Mouse (Mus musculus) liver, embryonic 12.5 days (tissue): ENCODE results near the gene Arhgef2. TPM values are rescaled to one million over a fixed set of nuclear protein-coding genes. Genes with fewer than 3 reads are reported as not detected.

Source experiments
- ATAC-seq: fragments of 200-750 bp; cut with Nextera tagmentation; 2 replicates; pipeline ENCODE4 v1.8.0; 2017; ENCODE audit warnings: moderate number of reproducible peaks, mild to moderate bottlenecking, moderate library complexity
- H3K27ac ChIP-seq: fragments of 300-500 bp; sonication (generic); 2 replicates; pipeline ENCODE4 v1.5.1; 2016; ENCODE audit warnings: mild to moderate bottlenecking
- H3K27me3 ChIP-seq: fragments of 300-500 bp; sonication (generic); replicated peaks from 2 replicates; pipeline ENCODE4 v1.6.1; 2016; ENCODE audit warnings: mild to moderate bottlenecking, moderate library complexity
- H3K36me3 ChIP-seq: fragments of 300-500 bp; sonication (generic); 2 replicates; pipeline ENCODE4 v1.6.1; 2016; ENCODE audit warnings: mild to moderate bottlenecking, moderate library complexity
- H3K4me1 ChIP-seq: fragments of 300-500 bp; sonication (generic); 2 replicates; pipeline ENCODE4 v1.6.1; 2016
- H3K4me2 ChIP-seq: fragments of 300-500 bp; sonication (generic); 2 replicates; pipeline ENCODE4 v1.6.1; 2016; ENCODE audit warnings: mild to moderate bottlenecking, moderate library complexity
- H3K4me3 ChIP-seq: fragments of 300-500 bp; sonication (generic); 2 replicates; pipeline ENCODE4 v1.5.1; 2016; ENCODE audit warnings: mild to moderate bottlenecking, moderate library complexity
- H3K9ac ChIP-seq: fragments of 300-500 bp; sonication (generic); 2 replicates; pipeline ENCODE4 v1.6.1; 2016; ENCODE audit warnings: mild to moderate bottlenecking, moderate library complexity
- H3K9me3 ChIP-seq: fragments of 300-500 bp; sonication (generic); replicated peaks from 2 replicates; pipeline ENCODE4 v1.6.1; 2016; ENCODE audit warnings: mild to moderate bottlenecking, moderate library complexity
- WGBS: fragments of 180-500 bp; shearing (Covaris S2); methylation state at CpG from one replicate; pipeline ENCODE4 v1.1.7; 2016; ENCODE audit not compliant: insufficient replicate concordance; 5-methylcytosine and 5-hydroxymethylcytosine counted together
- polyA plus RNA-seq: library from polyadenylated mRNA; unstranded; fragments of >200 nt; fragmentation: Nextera tagmentation; extraction: Ambion mirVana; gene quantifications from 2 replicates; pipeline ENCODE4 v1.2.1, GENCODE M21; 2016

The Arhgef2 gene
- polyA plus RNA-seq, 1 experiment from 2014 or later = 33.0 TPM

DNA sequence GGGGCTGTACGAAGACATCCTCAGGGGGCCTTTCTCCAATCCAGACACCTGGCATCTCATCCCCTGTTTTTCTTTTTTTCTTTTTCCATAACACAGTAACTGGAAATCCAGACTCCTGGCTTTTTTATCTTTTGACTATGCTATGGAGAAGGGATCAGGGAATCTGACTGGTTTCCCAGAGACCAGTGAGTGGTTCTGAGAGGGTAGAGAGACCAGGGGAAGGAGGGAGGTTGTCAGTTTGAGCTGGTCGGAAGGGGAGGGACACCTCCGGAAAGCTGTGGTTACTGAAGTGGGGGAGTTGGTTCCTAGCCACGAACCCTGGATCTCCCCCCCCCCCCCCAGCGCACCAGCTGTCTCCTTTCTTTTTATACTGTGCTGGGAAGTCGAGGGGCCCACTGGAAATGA lies 17.2 kb downstream of the Arhgef2 start:
- H3K4me3 ChIP-seq = peak overlapping the region; percentile 75
- peaks cover 10% of the 10 kb centered on the region; the same call in 1 of the 2 replicates for H3K36me3 ChIP-seq
- H3K4me2 ChIP-seq = peak overlapping the region; percentile 97
- peak; percentile 42; the same call in 1 of the 2 replicates for ATAC-seq
- no peaks in the 10 kb centered on the region for H3K9me3 ChIP-seq
- 0% methylated on average over 6 of the region's 6 CpGs for WGBS
- peaks cover 98% of the 10 kb centered on the region for H3K4me1 ChIP-seq
- peak overlapping the region; percentile 88 for H3K27ac ChIP-seq
- H3K27me3 ChIP-seq = no peaks in the 10 kb centered on the region
- peak overlapping the region; percentile 86 for H3K9ac ChIP-seq

DNA sequence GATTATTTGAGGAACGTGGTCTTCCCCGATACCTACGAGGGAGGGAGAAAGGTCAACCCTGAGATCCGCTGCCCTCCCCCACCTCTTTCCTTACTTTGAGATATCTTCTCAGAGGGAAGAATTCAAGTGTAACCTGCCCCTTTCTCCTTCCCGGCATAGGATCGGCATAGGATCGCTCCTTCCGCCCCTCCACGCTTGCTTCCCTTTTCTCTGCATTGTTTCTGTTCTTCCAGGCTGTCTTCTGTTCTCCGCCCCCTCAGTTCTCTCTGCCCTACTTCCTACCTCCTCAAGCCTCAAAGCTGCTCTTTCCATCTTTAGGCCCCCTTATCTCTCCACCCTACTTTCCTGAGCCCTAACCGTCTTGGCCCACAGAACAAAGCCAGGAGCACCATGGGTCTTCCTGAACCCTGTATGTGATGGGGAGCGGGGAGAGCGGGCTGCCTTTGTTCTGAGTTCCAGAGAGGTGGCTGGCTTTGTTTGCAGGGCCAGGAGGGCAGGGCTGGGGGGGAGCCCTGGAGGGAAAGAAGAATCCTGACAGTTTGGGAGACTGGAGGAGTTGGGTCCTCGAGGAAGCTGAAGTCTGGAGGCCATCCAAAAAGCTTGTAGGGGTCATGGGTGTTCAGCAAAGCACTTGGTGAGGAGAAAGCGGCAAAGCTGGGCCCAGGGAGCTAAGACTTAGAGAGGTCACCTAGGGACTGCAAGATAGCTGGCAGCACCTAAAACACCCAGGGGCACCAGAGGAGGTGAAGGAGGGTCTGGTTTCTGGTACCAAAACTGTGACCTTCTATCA lies 17.8 kb downstream of the Arhgef2 start:
- peak overlapping the region; percentile 88 for H3K27ac ChIP-seq
- H3K4me2 ChIP-seq = peak overlapping the region; percentile 97
- H3K4me3 ChIP-seq = peak overlapping the region; percentile 75
- no peak for ATAC-seq
- 6% methylated on average over 15 of the region's 15 CpGs for WGBS
- H3K4me1 ChIP-seq = peaks cover 98% of the 10 kb centered on the region
- no peaks in the 10 kb centered on the region for H3K27me3 ChIP-seq
- peaks cover 10% of the 10 kb centered on the region; the same call in 1 of the 2 replicates for H3K36me3 ChIP-seq
- peak overlapping the region; percentile 86 for H3K9ac ChIP-seq
- no peaks in the 10 kb centered on the region for H3K9me3 ChIP-seq

GRCm38 (mm10) chr3:88624324-88624723 lies 18.6 kb downstream of the Arhgef2 start:
- H3K4me2 ChIP-seq = peak overlapping the region; percentile 97
- H3K4me3 ChIP-seq = peak overlapping the region; percentile 75
- peak overlapping the region; percentile 63 for H3K27ac ChIP-seq
- H3K27me3 ChIP-seq = no peaks in the 10 kb centered on the region
- H3K9ac ChIP-seq = peak overlapping the region; percentile 12; the same call in 1 of the 2 replicates
- peaks cover 17% of the 10 kb centered on the region; the same call in 1 of the 2 replicates for H3K36me3 ChIP-seq
- ATAC-seq = no peak
- H3K9me3 ChIP-seq = no peaks in the 10 kb centered on the region
- WGBS = 38% methylated on average over 4 of the region's 4 CpGs
- H3K4me1 ChIP-seq = peaks cover 98% of the 10 kb centered on the region

DNA sequence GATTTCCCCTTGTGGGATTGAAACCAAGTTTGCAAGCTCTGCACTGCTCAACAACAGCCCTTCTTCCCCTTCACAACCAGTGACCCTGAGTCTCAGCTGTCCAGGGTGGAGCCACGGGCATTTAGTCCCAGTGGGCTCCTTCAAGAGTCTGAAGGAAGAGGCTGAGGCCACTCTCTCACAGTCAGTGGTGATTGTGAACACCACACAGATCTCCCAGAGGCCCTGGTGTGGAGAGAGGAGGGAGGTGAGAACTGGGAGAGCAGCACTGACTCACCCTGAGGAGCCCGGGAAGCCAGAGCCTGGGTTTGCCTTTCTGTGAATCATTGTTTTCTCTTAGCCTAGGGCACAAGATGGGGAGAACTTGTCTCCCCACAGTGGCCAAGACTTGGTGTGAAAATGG lies 19.2 kb downstream of the Arhgef2 start:
- Histone ChIP-seq H3K4me2 (peak overlapping the region; percentile 97), H3K27ac (peak overlapping the region; percentile 63), H3K36me3 (peaks cover 23% of the 10 kb centered on the region), H3K9me3 (no peaks in the 10 kb centered on the region), H3K4me3 (peak overlapping the region; percentile 75), H3K9ac (peak overlapping the region; percentile 12; the same call in 1 of the 2 replicates), H3K4me1 (peaks cover 98% of the 10 kb centered on the region), H3K27me3 (no peaks in the 10 kb centered on the region)
- no peak for ATAC-seq
- 29% methylated on average over 2 of the region's 2 CpGs for WGBS

DNA sequence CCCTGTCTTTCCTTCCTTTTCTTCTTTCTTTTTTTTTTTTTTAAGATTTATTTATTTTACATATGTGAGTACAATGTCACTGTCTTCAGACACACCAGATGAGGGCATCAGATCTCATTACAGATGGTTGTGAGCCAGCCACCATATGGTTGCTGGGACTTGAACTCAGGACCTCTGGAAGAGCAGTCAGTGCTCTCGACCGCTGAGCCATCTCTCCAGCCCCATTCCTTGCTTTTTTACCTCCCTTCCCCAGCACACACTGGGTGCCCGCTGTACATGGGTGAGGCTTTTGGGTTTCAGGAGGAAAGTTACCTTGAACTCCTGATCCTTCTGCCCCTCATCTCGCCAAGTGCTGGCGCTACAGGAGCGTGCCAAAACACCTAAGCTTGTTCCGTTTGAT lies 19.8 kb downstream of the Arhgef2 start:
- WGBS = 81% methylated on average over 7 of the region's 7 CpGs
- Histone ChIP-seq H3K36me3 (peaks cover 29% of the 10 kb centered on the region), H3K27me3 (no peaks in the 10 kb centered on the region), H3K27ac (no peak overlapping the region), H3K4me2 (no peak overlapping the region), H3K4me1 (peaks cover 98% of the 10 kb centered on the region), H3K4me3 (no peak overlapping the region), H3K9me3 (no peaks in the 10 kb centered on the region), H3K9ac (no peak overlapping the region)
- ATAC-seq = no peak

DNA sequence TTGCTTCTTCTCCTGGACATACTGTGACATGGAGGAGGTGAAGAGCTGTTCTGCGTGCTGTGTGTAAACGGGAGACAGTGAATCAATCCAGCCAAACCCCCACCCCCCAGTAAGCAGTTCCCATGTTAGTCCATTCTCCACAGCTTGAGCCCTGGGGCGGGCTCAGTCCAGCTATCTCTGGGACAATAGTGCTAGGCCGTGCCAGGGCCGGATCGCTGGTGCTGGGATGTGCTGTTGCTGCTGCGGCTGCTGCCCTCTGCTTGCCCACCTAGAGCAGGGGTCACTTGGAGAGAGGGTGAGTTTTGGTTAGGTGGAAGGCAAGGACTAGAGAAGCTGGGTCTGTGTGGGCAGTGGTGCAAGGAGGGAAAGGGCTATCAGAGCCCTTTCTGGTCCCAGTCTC lies 20.6 kb downstream of the Arhgef2 start:
- ATAC-seq = no peak
- H3K36me3 ChIP-seq = peaks cover 36% of the 10 kb centered on the region
- H3K9me3 ChIP-seq = no peaks in the 10 kb centered on the region
- 67% methylated on average over 7 of the region's 7 CpGs for WGBS
- H3K4me3 ChIP-seq = no peak overlapping the region
- no peaks in the 10 kb centered on the region for H3K27me3 ChIP-seq
- peaks cover 98% of the 10 kb centered on the region for H3K4me1 ChIP-seq
- 0 out of 2 replicates have a peak overlapping the region, but pooled peaks have one; percentile 12 for H3K9ac ChIP-seq
- peak overlapping the region; percentile 8 for H3K27ac ChIP-seq
- peak overlapping the region; percentile 26 for H3K4me2 ChIP-seq

DNA sequence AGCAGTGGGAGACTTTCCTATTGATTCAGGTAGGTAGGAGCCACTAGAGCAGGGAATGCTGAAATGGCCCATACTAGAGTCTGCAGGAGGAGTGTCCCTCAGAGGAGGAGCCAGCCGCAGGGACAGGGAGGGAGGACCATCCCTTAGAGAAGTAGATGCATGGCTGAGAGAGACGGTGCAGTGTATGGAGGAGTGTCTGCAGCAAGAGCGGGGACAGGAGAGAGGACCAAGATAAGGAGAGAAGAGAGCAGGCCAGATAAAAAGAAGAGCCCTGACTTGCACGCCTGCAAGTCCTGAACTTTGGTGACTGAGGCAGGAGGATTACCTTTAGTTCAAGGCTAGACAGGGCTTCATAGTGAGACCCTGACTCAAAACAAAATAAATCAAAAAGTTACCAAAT lies 21.3 kb downstream of the Arhgef2 start:
- peaks cover 44% of the 10 kb centered on the region for H3K36me3 ChIP-seq
- peak; percentile 81 for ATAC-seq
- H3K9ac ChIP-seq = no peak overlapping the region
- peak overlapping the region; percentile 26 for H3K4me2 ChIP-seq
- no peak overlapping the region for H3K4me3 ChIP-seq
- H3K4me1 ChIP-seq = peaks cover 97% of the 10 kb centered on the region
- H3K27me3 ChIP-seq = no peaks in the 10 kb centered on the region
- H3K27ac ChIP-seq = peak overlapping the region; percentile 8
- no peaks in the 10 kb centered on the region for H3K9me3 ChIP-seq
- WGBS = 12% methylated on average over 4 of the region's 4 CpGs

- H3K4me1 ChIP-seq = peaks cover 93% of the 10 kb centered on the region
These were observed 21.8 kb downstream of the Arhgef2 start for GRCm38 (mm10) chr3:88627535-88627934.

DNA sequence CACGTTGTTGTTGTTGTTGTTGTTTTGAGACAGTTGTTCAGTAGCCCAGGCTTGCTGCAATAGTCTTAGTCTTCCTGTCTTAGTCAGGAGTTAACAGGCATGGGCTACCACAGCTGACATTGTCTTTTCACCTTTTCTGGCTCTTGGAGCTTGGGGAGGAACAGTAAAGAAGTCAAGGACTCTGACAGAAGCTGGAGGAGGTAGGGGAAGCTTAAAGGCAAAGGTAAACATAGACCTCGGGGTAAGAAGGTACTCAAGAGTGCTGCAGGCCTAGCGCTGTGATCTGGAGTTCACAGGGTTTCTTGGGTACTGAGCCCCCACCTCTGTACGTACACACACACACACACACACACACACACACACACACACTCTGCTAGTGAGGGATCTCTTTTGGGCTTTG lies 23.0 kb downstream of the Arhgef2 start:
- H3K4me2 ChIP-seq = no peak overlapping the region
- peaks cover 84% of the 10 kb centered on the region for H3K4me1 ChIP-seq
- peak overlapping the region; percentile 34; the same call in 1 of the 2 replicates for H3K27ac ChIP-seq
- 52% methylated on average over 4 of the region's 4 CpGs for WGBS
- no peaks in the 10 kb centered on the region for H3K9me3 ChIP-seq
- no peak overlapping the region for H3K9ac ChIP-seq
- H3K36me3 ChIP-seq = peaks cover 61% of the 10 kb centered on the region
- H3K4me3 ChIP-seq = no peak overlapping the region
- no peak for ATAC-seq
- H3K27me3 ChIP-seq = no peaks in the 10 kb centered on the region

More at GRCm38 (mm10) chr3:88627535-88627934, 21.8 kb downstream of the Arhgef2 start:
- Histone ChIP-seq H3K36me3 (peaks cover 49% of the 10 kb centered on the region), H3K4me3 (no peak overlapping the region), H3K27me3 (no peaks in the 10 kb centered on the region), H3K27ac (peak overlapping the region; percentile 1; the same call in 1 of the 2 replicates), H3K9me3 (no peaks in the 10 kb centered on the region), H3K9ac (no peak overlapping the region), H3K4me2 (peak overlapping the region; percentile 9; the same call in 1 of the 2 replicates)
- 60% methylated on average over 2 of the region's 2 CpGs for WGBS
- ATAC-seq = no peak

DNA sequence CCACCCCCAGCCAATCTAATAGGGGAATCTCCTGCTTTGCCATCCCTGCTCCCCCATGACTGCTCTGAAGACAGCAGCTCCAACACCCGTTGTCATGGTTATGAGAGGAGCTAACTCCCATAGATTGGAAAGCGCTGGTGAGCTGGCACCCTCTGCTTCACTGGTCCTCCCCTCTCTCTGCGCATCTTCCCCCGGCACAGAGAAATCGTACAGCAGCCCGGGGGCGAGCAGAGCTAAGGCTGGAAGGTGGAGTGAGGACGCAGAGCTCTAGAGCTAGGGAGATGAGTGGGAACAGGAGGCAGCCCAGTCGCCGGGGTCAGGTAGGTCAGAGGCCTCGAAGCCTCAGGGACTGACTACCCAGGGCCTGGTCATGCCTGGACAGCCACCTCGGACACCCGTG lies 23.5 kb downstream of the Arhgef2 start:
- WGBS = 79% methylated on average over 13 of the region's 13 CpGs
- Histone ChIP-seq H3K36me3 (peaks cover 66% of the 10 kb centered on the region), H3K27ac (0 out of 2 replicates have a peak overlapping the region, but pooled peaks have one; percentile 34), H3K4me3 (no peak overlapping the region), H3K9me3 (no peaks in the 10 kb centered on the region), H3K27me3 (no peaks in the 10 kb centered on the region), H3K4me1 (peaks cover 79% of the 10 kb centered on the region), H3K9ac (no peak overlapping the region), H3K4me2 (no peak overlapping the region)
- no peak for ATAC-seq

DNA sequence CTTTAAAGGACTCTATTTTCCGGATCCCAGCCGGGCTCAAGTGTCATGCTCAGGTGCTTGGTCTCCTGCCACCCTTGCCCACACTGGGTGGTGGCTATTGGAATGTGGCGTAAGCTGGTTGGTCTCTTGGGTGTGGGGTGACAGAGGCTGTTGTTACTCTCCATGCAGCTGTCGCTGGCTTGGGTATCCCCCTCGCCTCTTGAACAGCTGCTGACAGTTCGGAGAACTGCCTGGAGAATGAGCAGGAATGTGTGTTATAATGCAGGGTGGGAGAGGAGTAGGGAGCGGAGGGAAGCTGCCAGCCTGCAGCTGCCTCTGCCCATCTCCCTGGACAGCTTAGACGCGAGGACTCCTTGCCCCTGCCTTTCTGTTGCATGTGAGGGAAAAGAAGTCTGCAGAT lies 24.3 kb downstream of the Arhgef2 start:
- Histone ChIP-seq H3K9me3 (no peaks in the 10 kb centered on the region), H3K27me3 (no peaks in the 10 kb centered on the region), H3K4me2 (no peak overlapping the region), H3K9ac (no peak overlapping the region), H3K4me3 (no peak overlapping the region), H3K36me3 (peaks cover 72% of the 10 kb centered on the region), H3K27ac (no peak overlapping the region), H3K4me1 (peaks cover 72% of the 10 kb centered on the region)
- no peak for ATAC-seq
- WGBS = 75% methylated on average over 9 of the region's 9 CpGs

DNA sequence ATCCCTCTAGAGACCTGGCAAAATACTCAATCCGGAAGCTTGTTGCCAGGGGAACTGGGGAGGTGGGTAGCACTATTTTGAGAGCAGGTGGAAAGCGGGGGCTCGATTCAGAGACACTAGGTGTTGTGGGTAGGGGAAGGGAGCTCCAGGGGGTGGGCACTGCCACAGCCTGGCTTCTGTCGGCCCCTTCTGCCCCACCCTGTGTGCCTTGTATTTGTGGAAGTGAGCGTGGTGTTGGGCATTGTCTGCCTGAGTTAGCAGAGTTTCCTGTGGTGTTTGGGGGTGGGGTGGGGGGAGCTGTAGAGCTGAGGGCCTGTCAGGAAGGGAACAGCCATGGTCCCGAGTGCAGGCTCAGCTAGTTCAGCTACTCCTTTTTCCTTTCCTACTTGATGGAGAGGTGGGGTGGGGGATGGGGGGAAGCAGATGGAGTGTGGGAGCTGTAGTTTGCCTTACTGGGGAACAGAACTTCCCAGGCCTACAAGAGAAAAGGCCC lies 25.1 kb downstream of the Arhgef2 start:
- no peak overlapping the region for H3K4me2 ChIP-seq
- WGBS = 60% methylated on average over 6 of the region's 6 CpGs
- no peak for ATAC-seq
- H3K9ac ChIP-seq = no peak overlapping the region
- peaks cover 64% of the 10 kb centered on the region for H3K4me1 ChIP-seq
- H3K27me3 ChIP-seq = no peaks in the 10 kb centered on the region
- no peak overlapping the region for H3K4me3 ChIP-seq
- peaks cover 77% of the 10 kb centered on the region for H3K36me3 ChIP-seq
- no peaks in the 10 kb centered on the region for H3K9me3 ChIP-seq
- H3K27ac ChIP-seq = no peak overlapping the region
